Mouse (Mus musculus) ES-Bruce4 (cell line): ENCODE data around the gene Emsy. TPM values are rescaled to one million over a fixed set of nuclear protein-coding genes. Genes with fewer than 3 reads are reported as not detected.

Source experiments
- H3K27ac ChIP-seq: 2 replicates; pipeline ENCODE4 v1.5.1; 2012; ENCODE audit warnings: low read length, inconsistent platforms; ENCODE audit not compliant: insufficient read depth
- H3K27me3 ChIP-seq: 2 replicates; pipeline ENCODE4 v1.6.1; 2012; ENCODE audit warnings: mild to moderate bottlenecking, low read length, inconsistent platforms; ENCODE audit not compliant: control insufficient read depth, poor library complexity, insufficient read depth, severe bottlenecking
- H3K36me3 ChIP-seq: 2 replicates; pipeline ENCODE4 v1.6.1; 2012; ENCODE audit warnings: inconsistent platforms, mild to moderate bottlenecking, low read length, moderate library complexity; ENCODE audit not compliant: control insufficient read depth, poor library complexity, insufficient read depth, severe bottlenecking
- H3K4me1 ChIP-seq: one replicate; pipeline ENCODE4 v1.8.1; 2011; ENCODE audit warnings: low read length; ENCODE audit not compliant: control insufficient read depth, insufficient read depth
- H3K4me3 ChIP-seq: 2 replicates; pipeline ENCODE4 v1.5.1; 2011; ENCODE audit warnings: low read depth, mild to moderate bottlenecking, low read length
- H3K9ac ChIP-seq: 2 replicates; pipeline ENCODE4 v1.6.1; 2012; ENCODE audit warnings: low read depth, mild to moderate bottlenecking, inconsistent platforms; ENCODE audit not compliant: poor library complexity, severe bottlenecking
- H3K9me3 ChIP-seq: replicated peaks from 2 replicates; pipeline ENCODE4 v1.6.1; 2012; ENCODE audit warnings: mild to moderate bottlenecking, low read length, inconsistent platforms; ENCODE audit not compliant: control insufficient read depth, poor library complexity, insufficient read depth, severe bottlenecking
- CTCF ChIP-seq: IDR thresholded peaks from one replicate; pipeline ENCODE4 v1.8.1; 2011; ENCODE audit warnings: low read depth, low read length
- EP300 ChIP-seq: IDR thresholded peaks from 2 replicates; pipeline ENCODE4 v1.6.1; 2011; ENCODE audit warnings: low read depth, low read length; ENCODE audit not compliant: insufficient read depth
- POLR2A ChIP-seq: IDR thresholded peaks from one replicate; pipeline ENCODE4 v1.8.1; 2011; ENCODE audit warnings: low read length; ENCODE audit not compliant: insufficient read depth
- polyA plus RNA-seq: library from polyadenylated mRNA; stranded (reverse); fragments of >200 nt; gene quantifications from 2 replicates; pipeline ENCODE4 v1.2.4, GENCODE M21; 2011; ENCODE audit warnings: low read depth; ENCODE audit not compliant: missing spikeins, insufficient read depth, insufficient read length

Gene Emsy
- polyA plus RNA-seq, 1 experiment: 61.2 TPM

DNA sequence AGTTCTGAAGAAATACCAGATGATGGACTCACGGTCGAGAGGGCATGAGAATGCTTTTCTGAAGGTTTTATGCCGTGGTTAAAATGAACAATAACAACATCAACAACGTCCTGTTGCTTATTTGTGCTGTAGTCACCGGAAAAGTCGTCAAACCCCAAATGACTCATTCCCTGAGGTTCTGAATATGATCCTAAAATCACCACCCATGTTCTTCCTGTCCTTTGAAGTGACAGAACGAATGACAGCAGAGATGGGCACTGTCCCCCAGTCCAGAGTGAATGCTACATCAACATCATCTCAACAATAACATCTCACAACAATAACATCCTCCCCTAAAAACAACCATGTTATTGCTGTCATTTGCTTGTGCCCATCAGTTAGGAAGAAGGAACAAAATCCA lies 76.1 kb downstream of the Emsy start:
- no peaks in the 10 kb centered on the region for H3K9me3 ChIP-seq
- H3K36me3 ChIP-seq: no peaks in the 10 kb centered on the region
- no peaks in the 10 kb centered on the region for H3K27me3 ChIP-seq
- no peaks in the 10 kb centered on the region for H3K4me1 ChIP-seq
- H3K9ac ChIP-seq: no peak overlapping the region
- TF ChIP-seq CTCF (no peak), EP300 (no peak), POLR2A (no peak)
- H3K4me3 ChIP-seq: no peak overlapping the region
- no peak overlapping the region for H3K27ac ChIP-seq

DNA sequence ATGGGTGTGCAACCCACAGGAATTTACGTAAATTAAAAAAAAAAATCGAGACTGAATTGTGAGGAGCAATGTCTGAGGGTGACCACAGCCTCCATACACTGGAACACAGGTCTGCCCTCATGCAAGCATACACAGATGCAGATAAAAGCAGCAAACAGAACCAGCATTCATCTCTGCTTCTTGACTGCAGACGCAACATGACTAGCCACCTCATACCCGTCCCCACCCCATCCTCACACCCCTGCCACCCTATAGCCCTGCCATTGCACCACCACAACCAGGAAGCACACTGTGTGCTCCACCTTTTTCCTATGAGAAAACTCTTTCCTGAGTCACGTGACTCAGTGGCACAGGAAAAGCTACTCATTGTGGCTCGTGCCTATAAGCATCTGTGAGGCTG lies 76.9 kb downstream of the Emsy start:
- Histone ChIP-seq H3K36me3 (no peaks in the 10 kb centered on the region), H3K4me1 (no peaks in the 10 kb centered on the region), H3K9me3 (no peaks in the 10 kb centered on the region), H3K4me3 (no peak overlapping the region), H3K9ac (no peak overlapping the region), H3K27ac (no peak overlapping the region), H3K27me3 (no peaks in the 10 kb centered on the region)
- TF ChIP-seq CTCF (no peak), EP300 (no peak), POLR2A (no peak)

DNA sequence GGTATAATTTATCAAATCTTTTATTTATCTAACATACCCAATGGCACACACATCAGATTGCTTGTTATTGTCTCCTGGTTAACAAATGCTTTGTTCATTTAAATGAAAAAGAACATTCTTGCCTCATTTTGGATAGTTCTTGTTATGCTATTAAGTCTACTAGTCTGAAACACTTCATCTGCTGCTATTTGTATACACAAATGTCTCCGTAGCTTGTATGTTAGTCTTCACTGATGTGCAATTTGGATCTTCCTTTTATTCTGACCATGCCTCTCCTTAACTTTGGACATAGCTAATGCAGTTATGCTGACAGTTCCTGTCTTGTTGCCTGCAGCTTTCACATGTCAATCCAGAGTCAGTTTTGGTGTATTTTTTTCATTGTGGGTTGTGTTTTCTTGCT lies 79.1 kb downstream of the Emsy start:
- H3K27ac ChIP-seq: no peak overlapping the region
- no peaks in the 10 kb centered on the region for H3K4me1 ChIP-seq
- no peak overlapping the region for H3K4me3 ChIP-seq
- H3K36me3 ChIP-seq: no peaks in the 10 kb centered on the region
- no peaks in the 10 kb centered on the region for H3K9me3 ChIP-seq
- no peak overlapping the region for H3K9ac ChIP-seq
- no peak for TF ChIP-seq POLR2A
- no peak for TF ChIP-seq EP300
- no peak for TF ChIP-seq CTCF
- H3K27me3 ChIP-seq: no peaks in the 10 kb centered on the region

DNA sequence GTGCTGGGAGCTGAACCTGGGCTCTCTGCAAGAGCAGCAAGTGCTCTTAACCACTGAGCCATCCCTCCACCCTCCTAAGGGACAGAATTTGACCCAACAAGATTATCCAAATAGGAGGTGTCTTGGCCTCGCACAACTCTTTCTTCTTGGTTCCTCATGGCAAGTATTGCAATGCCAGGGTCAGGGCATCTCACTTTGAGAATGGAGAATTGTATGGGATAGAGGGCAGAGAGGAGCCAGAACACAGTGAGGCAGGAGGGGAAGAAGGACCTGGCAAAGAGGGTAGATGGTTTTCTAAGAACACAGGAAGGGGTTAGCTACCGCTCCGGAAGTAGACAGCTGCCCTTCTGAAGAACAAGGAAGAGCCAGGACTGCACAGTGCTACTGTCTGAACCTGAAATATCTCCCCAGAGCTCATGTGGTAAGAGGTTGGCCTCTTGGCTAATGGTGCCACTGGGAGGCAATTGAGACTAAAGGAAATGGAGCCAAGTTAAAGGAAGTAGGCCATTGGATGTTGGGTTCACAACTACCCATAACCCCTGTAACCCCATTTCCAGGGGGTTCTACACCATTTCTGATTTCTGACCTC lies 80.8 kb downstream of the Emsy start:
- H3K9me3 ChIP-seq: no peaks in the 10 kb centered on the region
- no peaks in the 10 kb centered on the region for H3K4me1 ChIP-seq
- no peak for TF ChIP-seq POLR2A
- no peak for TF ChIP-seq EP300
- TF ChIP-seq CTCF: no peak
- H3K27me3 ChIP-seq: no peaks in the 10 kb centered on the region
- no peaks in the 10 kb centered on the region for H3K36me3 ChIP-seq
- H3K9ac ChIP-seq: no peak overlapping the region
- no peak overlapping the region for H3K4me3 ChIP-seq
- H3K27ac ChIP-seq: no peak overlapping the region

DNA sequence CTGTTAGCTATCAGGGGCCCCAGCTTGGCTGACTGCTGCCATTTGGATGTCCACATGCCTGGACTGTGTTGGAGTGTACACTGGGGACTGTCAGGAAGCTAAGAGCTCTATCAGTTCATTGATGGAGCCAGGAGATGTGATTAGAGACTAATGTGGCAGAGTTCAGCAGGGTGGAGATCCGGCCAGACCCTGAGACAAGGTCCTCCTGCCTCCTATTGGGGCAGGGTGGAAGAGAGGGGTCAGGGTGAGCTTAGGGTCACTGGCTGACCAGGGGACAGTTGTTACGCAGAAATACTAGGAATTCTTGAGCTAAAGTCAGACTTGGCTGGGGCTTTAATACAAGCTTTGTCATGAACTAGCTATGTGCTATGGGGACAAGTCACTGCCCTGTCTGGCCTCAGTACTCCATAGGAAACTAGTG lies 81.8 kb downstream of the Emsy start:
- Histone ChIP-seq H3K4me1 (no peaks in the 10 kb centered on the region), H3K36me3 (no peaks in the 10 kb centered on the region), H3K9ac (no peak overlapping the region), H3K27me3 (no peaks in the 10 kb centered on the region), H3K27ac (no peak overlapping the region), H3K4me3 (no peak overlapping the region), H3K9me3 (no peaks in the 10 kb centered on the region)
- TF ChIP-seq POLR2A: no peak
- TF ChIP-seq CTCF: no peak
- TF ChIP-seq EP300: no peak

DNA sequence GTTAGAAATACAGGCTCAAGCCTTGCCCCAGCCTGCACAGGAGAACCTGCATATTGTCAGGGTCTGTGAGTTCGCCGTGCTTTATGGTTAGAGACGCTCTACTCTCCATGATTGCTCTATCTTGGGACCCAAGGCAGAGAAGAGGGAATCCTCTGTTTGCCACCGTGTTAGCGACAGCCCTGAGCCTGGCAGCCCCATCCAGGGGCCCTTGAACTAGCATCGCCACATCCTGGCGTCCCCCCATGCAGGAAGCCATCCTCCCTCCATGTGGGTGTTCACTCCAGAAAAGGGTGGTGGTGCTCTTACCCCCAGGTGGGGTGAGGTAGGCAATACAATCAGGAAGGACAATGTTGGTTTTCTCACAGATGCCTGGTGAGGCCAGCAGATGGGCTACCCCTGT lies 82.3 kb downstream of the Emsy start:
- no peaks in the 10 kb centered on the region for H3K27me3 ChIP-seq
- H3K9ac ChIP-seq: no peak overlapping the region
- H3K9me3 ChIP-seq: no peaks in the 10 kb centered on the region
- H3K36me3 ChIP-seq: no peaks in the 10 kb centered on the region
- H3K4me3 ChIP-seq: no peak overlapping the region
- TF ChIP-seq EP300: no peak
- TF ChIP-seq POLR2A: no peak
- TF ChIP-seq CTCF: no peak
- H3K27ac ChIP-seq: no peak overlapping the region
- no peaks in the 10 kb centered on the region for H3K4me1 ChIP-seq
